Mouse (Mus musculus) brain, embryonic 18.5 days (tissue): ENCODE data around the gene Diaph2.
"Not testable (repeated sequence)": the region's sequence is repeated elsewhere in the genome, so short reads cannot be mapped to it uniquely, and the experiment has no call there.

Experiments used
- DNase-seq: peaks from one replicate; pipeline ENCODE4 v3.0.0-alpha.2; 2012; ENCODE audit warnings: low read depth, low spot score

Gene Diaph2

GRCm38 (mm10) chrX:130287032-130287431 is 537.5 kb downstream of the Diaph2 start:
- DNase-seq = no peak

GRCm38 (mm10) chrX:130289775-130290174 is 540.2 kb downstream of the Diaph2 start:
- no peak for DNase-seq

GRCm38 (mm10) chrX:130350808-130351435 is 601.4 kb downstream of the Diaph2 start:
- DNase-seq = no peak

- no peak for DNase-seq
Observed at GRCm38 (mm10) chrX:130351480-130351879, 601.9 kb downstream of the Diaph2 start.

- DNase-seq = no peak
Observed at GRCm38 (mm10) chrX:130393508-130394145, 644.1 kb downstream of the Diaph2 start.

GRCm38 (mm10) chrX:130403214-130403613 is 653.7 kb downstream of the Diaph2 start:
- peak; percentile 18 for DNase-seq

GRCm38 (mm10) chrX:130407471-130407870 is 657.9 kb downstream of the Diaph2 start:
- not testable (repeated sequence) for DNase-seq

- no peak for DNase-seq
Observed at GRCm38 (mm10) chrX:130408985-130409384, 659.4 kb downstream of the Diaph2 start.

- no peak for DNase-seq
Observed at GRCm38 (mm10) chrX:130423134-130423533, 673.6 kb downstream of the Diaph2 start.

GRCm38 (mm10) chrX:130451822-130452487 is 702.4 kb downstream of the Diaph2 start:
- DNase-seq = no peak

GRCm38 (mm10) chrX:130452488-130452823 is 702.9 kb downstream of the Diaph2 start:
- DNase-seq = no peak

- no peak for DNase-seq
Observed at GRCm38 (mm10) chrX:130473133-130473532, 723.6 kb downstream of the Diaph2 start.

- DNase-seq = no peak
Observed at GRCm38 (mm10) chrX:130480877-130481276, 731.3 kb downstream of the Diaph2 start.

- DNase-seq = no peak
Observed at GRCm38 (mm10) chrX:130502680-130503464, 753.3 kb downstream of the Diaph2 start.

- DNase-seq = no peak
Observed at GRCm38 (mm10) chrX:130503465-130503860, 753.9 kb downstream of the Diaph2 start.

- DNase-seq = no peak
Observed at GRCm38 (mm10) chrX:130505626-130506025, 756.1 kb downstream of the Diaph2 start.
